Mouse (Mus musculus) layer of hippocampus, adult 2 months (tissue): Measurements from ENCODE around the gene Mblac2. TPM values are rescaled to one million over a fixed set of nuclear protein-coding genes. Genes with fewer than 3 reads are reported as not detected.

Experiments used
- DNase-seq, 2 experiments: peaks; one replicate each; pipeline ENCODE4 v3.0.0; 2022; ENCODE audit warnings: low spot score in 2 of 2
- H3K27ac ChIP-seq: fragments of 200-600 bp; 2 replicates; pipeline ENCODE4 v1.8.1; 2022
- H3K4me3 ChIP-seq: fragments of 200-600 bp; 2 replicates; pipeline ENCODE4 v1.8.1; 2022; ENCODE audit warnings: mild to moderate bottlenecking
- CTCF ChIP-seq: fragments of 200-600 bp; conservative IDR thresholded peaks from 2 replicates; pipeline ENCODE4 v1.8.1; 2022; ENCODE audit warnings: antibody characterized with exemption, mild to moderate bottlenecking, moderate library complexity
- total RNA-seq, 2 experiments: library from RNA; stranded (reverse); gene quantifications; 2 replicates each; pipeline ENCODE4 v1.2.3; 2021

Gene Mblac2
- total RNA-seq, 2 experiments from 2014 or later = 20.2 to 21.6 TPM

GRCm38 (mm10) chr13:81791861-81792260 is 80.7 kb downstream of the Mblac2 start:
- TF ChIP-seq CTCF = no peak
- no peak for DNase-seq
- Histone ChIP-seq H3K4me3 (no peak overlapping the region), H3K27ac (no peak overlapping the region)

GRCm38 (mm10) chr13:81793850-81794249 is 82.7 kb downstream of the Mblac2 start:
- no peak for TF ChIP-seq CTCF
- no peak overlapping the region for H3K27ac ChIP-seq
- no peak for DNase-seq

GRCm38 (mm10) chr13:81801121-81801520 is 90.0 kb downstream of the Mblac2 start:
- DNase-seq = no peak
- Histone ChIP-seq H3K27ac (no peak overlapping the region), H3K4me3 (no peak overlapping the region)
- peak; percentile 77 for TF ChIP-seq CTCF

More at GRCm38 (mm10) chr13:81793850-81794249, 82.7 kb downstream of the Mblac2 start:
- H3K4me3 ChIP-seq = no peak overlapping the region

Other genes with a start within 250 kb of the Mblac2 start
- gene Adgrv1, start 78.2 kb upstream of the Mblac2 start, total RNA-seq = 1 to 10 TPM; 2.4 to 3.0 TPM
- gene Lysmd3, start 53.7 kb upstream of the Mblac2 start, total RNA-seq = 10 to 100 TPM; 12.5 to 13.1 TPM
- gene Polr3g, start 328 bp upstream of the Mblac2 start, total RNA-seq = 1 to 10 TPM; 4.1 to 5.4 TPM
- gene Cetn3, start 71.7 kb downstream of the Mblac2 start, total RNA-seq = 100 to 1,000 TPM; 103 to 115 TPM